Mouse (Mus musculus) CH12.LX (cell line): ENCODE measurements around the gene Gm20388. TPM values are rescaled to one million over a fixed set of nuclear protein-coding genes. Genes with fewer than 3 reads are reported as not detected.

Experiments used
- DNase-seq: peaks from one replicate; pipeline ENCODE4 v3.0.0-alpha.2; 2013; ENCODE audit errors: extremely low read depth
- H3K27ac ChIP-seq: 2 replicates; pipeline ENCODE4 v1.5.1; 2012; ENCODE audit warnings: low read depth, mild to moderate bottlenecking, control low read depth, moderate library complexity; ENCODE audit not compliant: insufficient read depth
- H3K27me3 ChIP-seq: replicated peaks from 2 replicates; pipeline ENCODE3; 2012; ENCODE audit warnings: inconsistent platforms
- H3K36me3 ChIP-seq, 2 experiments: replicated peaks in 1 of 2; 2 replicates each; pipeline versions ENCODE3 to v1.6.1; 2012; ENCODE audit warnings: inconsistent platforms in 1 of 2, low read length in 1 of 2, mild to moderate bottlenecking in 1 of 2, mixed read lengths in 1 of 2, moderate library complexity in 1 of 2; ENCODE audit not compliant: control insufficient read depth in 1 of 2, insufficient read depth in 1 of 2
- H3K4me1 ChIP-seq, 2 experiments: 2 replicates each; pipeline ENCODE4 v1.6.1; 2012; ENCODE audit warnings: inconsistent platforms in 1 of 2, moderate library complexity in 1 of 2; ENCODE audit not compliant: insufficient read depth in 2 of 2, control insufficient read depth in 1 of 2
- H3K4me2 ChIP-seq: 2 replicates; pipeline ENCODE4 v1.6.1; 2012; ENCODE audit warnings: low read depth, mild to moderate bottlenecking, control low read depth; ENCODE audit not compliant: poor library complexity, insufficient read depth, severe bottlenecking
- H3K4me3 ChIP-seq, 3 experiments: fragments of 150-350 bp in 1 of 3; sonication (generic) in 1 of 3; replicated peaks in 1 of 3; 2 replicates each; pipeline versions ENCODE3 to v1.5.1; 2011 to 2012; ENCODE audit warnings: low read depth in 2 of 3, low read length in 2 of 3, mild to moderate bottlenecking in 2 of 3, moderate library complexity in 2 of 3, control low read depth in 1 of 3, improper control_type of control experiment in 1 of 3, inconsistent platforms in 1 of 3, mixed read lengths in 1 of 3; ENCODE audit not compliant: poor library complexity in 1 of 3
- H3K79me2 ChIP-seq: replicated peaks from 2 replicates; pipeline ENCODE4 v1.6.1; 2012; ENCODE audit warnings: mild to moderate bottlenecking, moderate library complexity; ENCODE audit not compliant: control insufficient read depth, poor library complexity, insufficient read depth, severe bottlenecking; ENCODE audit errors: extremely low read depth
- H3K9ac ChIP-seq: 2 replicates; pipeline ENCODE4 v1.6.1; 2012; ENCODE audit warnings: low read depth, mild to moderate bottlenecking, control low read depth, moderate library complexity; ENCODE audit not compliant: insufficient read depth
- H3K9me3 ChIP-seq: replicated peaks from 2 replicates; pipeline ENCODE3; 2012; ENCODE audit warnings: low read length, inconsistent platforms, mixed read lengths
- CHD1 ChIP-seq: IDR thresholded peaks from 2 replicates; pipeline ENCODE4 v1.6.1; 2012; ENCODE audit warnings: low read depth, low read length, improper control_type of control experiment, inconsistent platforms
- CTCF ChIP-seq, 2 experiments: IDR thresholded peaks in 1 of 2; conservative IDR thresholded peaks in 1 of 2; 2 replicates each; pipeline ENCODE4 v1.5.1; 2011 to 2012; ENCODE audit warnings: low read depth in 2 of 2, low read length in 2 of 2, improper control_type of control experiment in 1 of 2, inconsistent platforms in 1 of 2, mild to moderate bottlenecking in 1 of 2, moderate library complexity in 1 of 2
- E2F4 ChIP-seq: IDR thresholded peaks from 2 replicates; pipeline ENCODE4 v1.6.1; 2011; ENCODE audit warnings: low read depth, low read length, improper control_type of control experiment; ENCODE audit not compliant: insufficient replicate concordance
- ELF1 ChIP-seq: IDR thresholded peaks from 2 replicates; pipeline ENCODE4 v1.6.1; 2014; ENCODE audit warnings: low read depth, mild to moderate bottlenecking, inconsistent platforms, low read length, improper control_type of control experiment
- HCFC1 ChIP-seq: IDR thresholded peaks from 2 replicates; pipeline ENCODE4 v1.6.1; 2012; ENCODE audit warnings: low read depth, mild to moderate bottlenecking, inconsistent platforms, low read length, improper control_type of control experiment
- KAT2A ChIP-seq: IDR thresholded peaks from 2 replicates; pipeline ENCODE4 v1.6.1; 2012; ENCODE audit warnings: low read length, improper control_type of control experiment, inconsistent platforms; ENCODE audit not compliant: insufficient replicate concordance
- MAFK ChIP-seq: IDR thresholded peaks from 2 replicates; pipeline ENCODE4 v1.6.1; 2011; ENCODE audit warnings: low read length, improper control_type of control experiment; ENCODE audit not compliant: insufficient replicate concordance
- MAX ChIP-seq: IDR thresholded peaks from 2 replicates; pipeline ENCODE4 v1.6.1; 2011; ENCODE audit warnings: low read length, improper control_type of control experiment
- MYC ChIP-seq: IDR thresholded peaks from 2 replicates; pipeline ENCODE4 v1.6.1; 2011; ENCODE audit warnings: low read depth, mild to moderate bottlenecking, improper control_type of control experiment, low read length
- NRF1 ChIP-seq: IDR thresholded peaks from 2 replicates; pipeline ENCODE4 v1.6.1; 2014; ENCODE audit warnings: low read depth, mild to moderate bottlenecking, inconsistent platforms, low read length, improper control_type of control experiment, moderate library complexity
- POLR2A ChIP-seq: IDR thresholded peaks from 2 replicates; pipeline ENCODE4 v1.6.1; 2011; ENCODE audit warnings: low read depth, mild to moderate bottlenecking, improper control_type of control experiment, low read length
- POLR2AphosphoS2 ChIP-seq: IDR thresholded peaks from 2 replicates; pipeline ENCODE4 v1.6.1; 2011; ENCODE audit warnings: low read depth, low read length, improper control_type of control experiment
- RAD21 ChIP-seq: IDR thresholded peaks from 2 replicates; pipeline ENCODE4 v1.6.1; 2011; ENCODE audit warnings: low read depth, mild to moderate bottlenecking, low read length, improper control_type of control experiment, moderate library complexity
- SIN3A ChIP-seq: IDR thresholded peaks from 2 replicates; pipeline ENCODE4 v1.6.1; 2012; ENCODE audit warnings: low read length, improper control_type of control experiment, inconsistent platforms
- TCF12 ChIP-seq: IDR thresholded peaks from 2 replicates; pipeline ENCODE4 v1.6.1; 2014; ENCODE audit warnings: low read depth, mild to moderate bottlenecking, inconsistent platforms, low read length, improper control_type of control experiment
- USF1 ChIP-seq: IDR thresholded peaks from 2 replicates; pipeline ENCODE4 v1.6.1; 2014; ENCODE audit warnings: low read depth, mild to moderate bottlenecking, inconsistent platforms, low read length, improper control_type of control experiment
- USF2 ChIP-seq: conservative IDR thresholded peaks from 2 replicates; pipeline ENCODE4 v1.6.1; 2011; ENCODE audit warnings: low read depth, low read length, improper control_type of control experiment
- ZC3H11A ChIP-seq: IDR thresholded peaks from 2 replicates; pipeline ENCODE4 v1.6.1; 2012; ENCODE audit warnings: low read depth, mild to moderate bottlenecking, inconsistent platforms, low read length, improper control_type of control experiment
- ZMIZ1 ChIP-seq: IDR thresholded peaks from 2 replicates; pipeline ENCODE4 v1.6.1; 2012; ENCODE audit warnings: low read depth, mild to moderate bottlenecking, inconsistent platforms, low read length, improper control_type of control experiment
- ZNF384 ChIP-seq: IDR thresholded peaks from 2 replicates; pipeline ENCODE4 v1.6.1; 2012; ENCODE audit warnings: low read depth, low read length, improper control_type of control experiment, inconsistent platforms
- dilution Hi-C: fragments of 300-500 bp; cut with MboI; formaldehyde crosslinking; loops from 2 replicates; pipeline ENCODE4 v1.14.3; 2020; ENCODE audit warnings: low sequenced_read_pairs; ENCODE audit not compliant: extremely low pct_unique_long_range_greater_than_20kb, extremely low pct_ligation_motif_present
- in situ Hi-C: fragments of 300-500 bp; cut with MboI; formaldehyde crosslinking; loops from 3 replicates; pipeline ENCODE4 v1.14.3; 2019; ENCODE audit warnings: low sequenced_read_pairs, low pct_ligation_motif_present, low pct_unique_long_range_greater_than_20kb, mixed read lengths
- polyA plus RNA-seq: library from polyadenylated mRNA; unstranded; fragments of >175 nt; gene quantifications from 2 replicates; pipeline ENCODE4 v1.2.1, GENCODE M21; 2012; ENCODE audit warnings: low read depth; ENCODE audit not compliant: insufficient read length
- total RNA-seq, 2 experiments: library from RNA; depleted of rRNA; stranded (reverse); fragments of 300-350 nt in 1 of 2; fragments of >200 nt in 1 of 2; gene quantifications; 2 replicates each; pipeline ENCODE4 v1.2.3; 2012 to 2014

Gm20388 gene
- total and polyA plus RNA-seq, 3 experiments = 14.8 to 26.3 (median 22.2) TPM

GRCm38 (mm10) chr8:120094801-120095200 lies 184.2 kb downstream of the Gm20388 start:
- no peaks in the 10 kb centered on the region for H3K27me3 ChIP-seq
- H3K9ac ChIP-seq = no peak overlapping the region
- no peak for TF ChIP-seq POLR2A
- no peak for TF ChIP-seq NRF1
- no peak for TF ChIP-seq RAD21
- TF ChIP-seq TCF12 = no peak
- TF ChIP-seq CTCF (conservative IDR thresholded peaks at IDR 0.05 in 1 of 2, IDR thresholded peaks at IDR 0.05 in 1 of 2; ENCODE audit: low read depth in 2 of 2, low read length in 2 of 2) = no peak
- no peak for TF ChIP-seq ELF1
- TF ChIP-seq ZC3H11A = no peak
- TF ChIP-seq, all 38 proteins: peak for 0
- Histone ChIP-seq H3K9me3 (no peaks in the 10 kb centered on the region), H3K4me1 (peaks cover 0 to 10% of the 10 kb centered on the region in 2 experiments; a peak in 1 of 4 replicates), H3K79me2 (peaks cover 4% of the 10 kb centered on the region; the same call in 1 of the 2 replicates), H3K4me3 (no peak overlapping the region), H3K4me2 (no peak overlapping the region), H3K27ac (no peak overlapping the region), H3K36me3 (peaks cover 30 to 77% of the 10 kb centered on the region in 2 experiments)
- dilution Hi-C loops = no loop called here
- DNase-seq = no peak
- in situ Hi-C loops = no loop called here

GRCm38 (mm10) chr8:120096486-120096885 lies 185.8 kb downstream of the Gm20388 start:
- TF ChIP-seq ZMIZ1 = no peak
- TF ChIP-seq ZNF384 = no peak
- TF ChIP-seq HCFC1 = no peak
- no peak for TF ChIP-seq USF2
- TF ChIP-seq E2F4 = no peak
- no peak for TF ChIP-seq ZC3H11A
- no peak for TF ChIP-seq KAT2A
- no peak for TF ChIP-seq CHD1
- TF ChIP-seq USF1 = no peak
- no peak for TF ChIP-seq MYC
- TF ChIP-seq MAX = no peak
- no peak for TF ChIP-seq POLR2AphosphoS2
- TF ChIP-seq SIN3A = no peak
- no peak for TF ChIP-seq MAFK
- no peak overlapping the region for H3K27ac ChIP-seq
- dilution Hi-C loops (no loop called here), in situ Hi-C loops (no loop called here)
- H3K9me3 ChIP-seq = no peaks in the 10 kb centered on the region
- peaks cover 0 to 17% of the 10 kb centered on the region in 2 experiments; a peak in 2 of 4 replicates for H3K4me1 ChIP-seq
- no peak for DNase-seq
- peaks cover 6% of the 10 kb centered on the region; the same call in 1 of the 2 replicates for H3K79me2 ChIP-seq
- no peak overlapping the region for H3K4me2 ChIP-seq
- no peak overlapping the region for H3K4me3 ChIP-seq
- peaks cover 15 to 62% of the 10 kb centered on the region in 2 experiments for H3K36me3 ChIP-seq
- no peaks in the 10 kb centered on the region for H3K27me3 ChIP-seq
- no peak overlapping the region for H3K9ac ChIP-seq
